ENCODE assay signal across 8 mouse cellular contexts in genomic region chr4:155992241-155992905, GRCm38 (mm10). TPM values are rescaled to one million over a fixed set of nuclear protein-coding genes. Genes with fewer than 3 reads are reported as not detected.
DNase-seq lines count a peak whose midpoint lies in the region; ATAC-seq and TF ChIP-seq lines count a peak whose summit lies in the region.

TSS of gene B3galt6 (minus strand) at chr4:155992649.
TSS of gene Sdf4 (plus strand) at chr4:155992872.

- no peaks in the 10 kb centered on the region for H3K36me3 ChIP-seq in embryonic facial prominence, embryonic 11.5 days (replicated peaks; ENCODE audit: control insufficient read depth, insufficient read depth, low read depth, low read length)
- peaks cover 26% of the 10 kb centered on the region for H3K36me3 ChIP-seq in heart, embryonic 12.5 days
- H3K36me3 ChIP-seq in kidney, postnatal 0 days (ENCODE audit: insufficient read depth, low read length), result peaks cover 2% of the 10 kb centered on the region; the same call in 1 of the 2 replicates
- peaks cover 5% of the 10 kb centered on the region; the same call in 1 of the 2 replicates for H3K36me3 ChIP-seq in liver, adult 2 months (ENCODE audit: control insufficient read depth, insufficient read depth, low read length)

- H3K4me2 ChIP-seq in embryonic facial prominence, embryonic 11.5 days (ENCODE audit: low read depth, low read length), result peak within 1 kb of the TSS; percentile 96
- H3K4me2 ChIP-seq in heart, embryonic 12.5 days, result peak within 1 kb of the TSS; percentile 97
- peak within 1 kb of the TSS; percentile 60 for H3K4me2 ChIP-seq in kidney, postnatal 0 days (ENCODE audit: low read length)

- peak within 1 kb of the TSS; percentile 95 for H3K27ac ChIP-seq in embryonic facial prominence, embryonic 11.5 days (replicated peaks; ENCODE audit: low read depth, low read length)
- peak within 1 kb of the TSS; percentile 93 for H3K27ac ChIP-seq in heart, embryonic 12.5 days (ENCODE audit: poor library complexity, severe bottlenecking)
- peak within 1 kb of the TSS; percentile 96 for H3K27ac ChIP-seq in kidney, postnatal 0 days
- peak within 1 kb of the TSS; percentile 91 for H3K27ac ChIP-seq in liver, adult 2 months (replicated peaks; ENCODE audit: insufficient read depth, low read depth, low read length)

- WGBS in embryonic facial prominence, embryonic 11.5 days, result 1% methylated on average over 99 of the region's 99 CpGs
- WGBS in heart, embryonic 12.5 days, result under 1% methylated on average over 96 of the region's 99 CpGs
- under 1% methylated on average over 89 of the region's 99 CpGs for WGBS in kidney, postnatal 0 days
- WGBS in liver, adult 2 months, result under 1% methylated on average over 99 of the region's 99 CpGs

- no peaks in the 10 kb centered on the region for H3K4me1 ChIP-seq in embryonic facial prominence, embryonic 11.5 days (ENCODE audit: control insufficient read depth, insufficient read depth, low read length)
- H3K4me1 ChIP-seq in heart, embryonic 12.5 days (replicated peaks), result peaks cover 28% of the 10 kb centered on the region
- peaks cover 13% of the 10 kb centered on the region for H3K4me1 ChIP-seq in kidney, postnatal 0 days (replicated peaks; ENCODE audit: insufficient read depth, low read length)
- peaks cover 10% of the 10 kb centered on the region; the same call in 1 of the 2 replicates for H3K4me1 ChIP-seq in liver, adult 2 months (ENCODE audit: control insufficient read depth, insufficient read depth, low read length)

- TF ChIP-seq POLR2A in liver, adult 2 months (IDR thresholded peaks at IDR 0.05; ENCODE audit: extremely low read depth, insufficient read depth, low read length), result peak; percentile 40; the same call in 1 of the 2 replicates

- peak within 1 kb of the TSS; percentile 74 for H3K4me3 ChIP-seq in embryonic facial prominence, embryonic 11.5 days (ENCODE audit: low read depth, low read length)
- H3K4me3 ChIP-seq in heart, embryonic 12.5 days, result peak within 1 kb of the TSS; percentile 82
- peak within 1 kb of the TSS; percentile 85 for H3K4me3 ChIP-seq in kidney, postnatal 0 days (replicated peaks; ENCODE audit: low read depth, low read length)
- H3K4me3 ChIP-seq in liver, adult 2 months (ENCODE audit: insufficient read depth, low read depth, low read length), result peak within 1 kb of the TSS; percentile 81

- TF ChIP-seq CTCF in kidney, postnatal 0 days (IDR thresholded peaks at IDR 0.05; ENCODE audit: low read depth), result peak; percentile 72
- peak; percentile 81 for TF ChIP-seq CTCF in liver, adult 2 months (IDR thresholded peaks at IDR 0.05; ENCODE audit: low read depth, low read length)

- H3K9ac ChIP-seq in embryonic facial prominence, embryonic 11.5 days (replicated peaks; ENCODE audit: low read length), result peak within 1 kb of the TSS; percentile 88
- peak within 1 kb of the TSS; percentile 83 for H3K9ac ChIP-seq in heart, embryonic 12.5 days
- H3K9ac ChIP-seq in kidney, postnatal 0 days (ENCODE audit: low read depth, low read length), result peak within 1 kb of the TSS; percentile 72
- H3K9ac ChIP-seq in liver, adult 2 months (ENCODE audit: low read depth, low read length), result peak within 1 kb of the TSS; percentile 93

- no peaks in the 10 kb centered on the region for H3K27me3 ChIP-seq in embryonic facial prominence, embryonic 11.5 days (ENCODE audit: control insufficient read depth, insufficient read depth, low read length)
- H3K27me3 ChIP-seq in heart, embryonic 12.5 days (replicated peaks), result no peaks in the 10 kb centered on the region
- H3K27me3 ChIP-seq in kidney, postnatal 0 days (ENCODE audit: insufficient read depth, low read length), result no peaks in the 10 kb centered on the region
- H3K27me3 ChIP-seq in liver, adult 2 months (ENCODE audit: control insufficient read depth, insufficient read depth, low read length), result no peaks in the 10 kb centered on the region

- no peaks in the 10 kb centered on the region for H3K9me3 ChIP-seq in embryonic facial prominence, embryonic 11.5 days (replicated peaks; ENCODE audit: control insufficient read depth, low read length)
- no peaks in the 10 kb centered on the region for H3K9me3 ChIP-seq in heart, embryonic 12.5 days (replicated peaks)
- H3K9me3 ChIP-seq in kidney, postnatal 0 days (replicated peaks; ENCODE audit: low read length), result no peaks in the 10 kb centered on the region

- DNase-seq in 3134 (ENCODE audit: extremely low read depth, insufficient read length, low spot score), result peak; percentile 87
- DNase-seq in adrenal gland, adult 18-20 months (ENCODE audit: low spot score in 2 of 2), result peak; percentile 82 to 84
- peak; percentile 89 for DNase-seq in embryonic facial prominence, embryonic 11.5 days (ENCODE audit: low spot score)
- DNase-seq in kidney, postnatal 0 days (ENCODE audit: low spot score), result peak; percentile 88
- DNase-seq in liver, adult 2 months (ENCODE audit: extremely low read depth, low read depth, low spot score), result peak; percentile 64
- DNase-seq in spleen, postnatal 36 days (ENCODE audit: low spot score in 2 of 2), result peak; percentile 81 to 92

- H3K79me2 ChIP-seq in liver, adult 2 months (ENCODE audit: control insufficient read depth, insufficient read depth, low read length), result peaks cover 14% of the 10 kb centered on the region; the same call in 1 of the 2 replicates

- ATAC-seq in embryonic facial prominence, embryonic 11.5 days (replicated peaks; ENCODE audit: insufficient number of reproducible peaks, low FRiP score, low TSS enrichment, low read depth), result peak; percentile 82
- peak; percentile 89 for ATAC-seq in heart, embryonic 12.5 days (ENCODE audit: insufficient number of reproducible peaks, low FRiP score)
- peak; percentile 89 for ATAC-seq in kidney, postnatal 0 days (replicated peaks; ENCODE audit: low FRiP score, low read depth)
- peak; percentile 46 for ATAC-seq in monocyte, adult 5-6 weeks (replicated peaks; ENCODE audit: insufficient number of reproducible peaks, low FRiP score, low TSS enrichment, poor library complexity, severe bottlenecking)

RNA-seq across cellular contexts. Expression of gene B3galt6, which starts in this region (rescaled TPM):
- total RNA-seq in adrenal gland, adult 18-20 months (2021), result 1 to 10 TPM; 5.9 to 6.1 TPM
- 17.8 and 18.9 TPM in 2 replicates for polyA plus RNA-seq in embryonic facial prominence, embryonic 11.5 days (2014; fragmentation: Nextera tagmentation; extraction: Ambion mirVana)
- 10.3 and 11.0 TPM in 2 replicates for polyA plus RNA-seq in heart, embryonic 12.5 days (2016; fragmentation: Nextera tagmentation; extraction: Ambion mirVana)
- polyA plus RNA-seq in kidney, postnatal 0 days (2015; fragmentation: Nextera tagmentation; extraction: Ambion mirVana), result 14.3 and 14.5 TPM in 2 replicates
- total RNA-seq in liver, adult 2 months (2014; rRNA removed), result 2.8 TPM in 2 replicates
- 2.5 and 2.6 TPM in 2 replicates for polyA plus RNA-seq in liver, adult 2 months (2012; rRNA removed)
- total RNA-seq in monocyte, adult 5-6 weeks (2017), result 2.8 to 3.5 TPM (median 3.1 TPM) in 3 replicates

RNA-seq across cellular contexts. Expression of gene Sdf4, which starts in this region (rescaled TPM):
- 100 to 1,000 TPM; 227 to 290 TPM for total RNA-seq in adrenal gland, adult 18-20 months (2021)
- polyA plus RNA-seq in embryonic facial prominence, embryonic 11.5 days (2014; fragmentation: Nextera tagmentation; extraction: Ambion mirVana), result 137 and 150 TPM in 2 replicates
- polyA plus RNA-seq in heart, embryonic 12.5 days (2016; fragmentation: Nextera tagmentation; extraction: Ambion mirVana), result 138 and 140 TPM in 2 replicates
- polyA plus RNA-seq in kidney, postnatal 0 days (2015; fragmentation: Nextera tagmentation; extraction: Ambion mirVana), result 178 and 183 TPM in 2 replicates
- 141 and 156 TPM in 2 replicates for total RNA-seq in liver, adult 2 months (2014; rRNA removed)
- 34.9 and 37.2 TPM in 2 replicates for polyA plus RNA-seq in liver, adult 2 months (2012; rRNA removed)
- 300 to 351 TPM (median 344 TPM) in 3 replicates for total RNA-seq in monocyte, adult 5-6 weeks (2017)

Comparison
In these comparisons a context has a peak if more than half of its experiments do, and no peak if none do; other contexts are left out.
1. Peak in every context shown above with its lines: DNase-seq, ATAC-seq, H3K4me3 ChIP-seq and H3K27ac ChIP-seq.